Mouse (Mus musculus): Measurements from ENCODE around the gene Gpr182.

The Gpr182 gene

GRCm38 (mm10) chr10:127698966-127699365 is 52.6 kb downstream of the Gpr182 start:
- no peak for DNase-seq (ENCODE audit: extremely low spot score, low spot score)
